Mouse (Mus musculus): ENCODE results near the gene Tmcc2.
A peak's percentile ranks its signal among the peaks of the same experiment; 100 is the strongest.

Gene Tmcc2

DNA sequence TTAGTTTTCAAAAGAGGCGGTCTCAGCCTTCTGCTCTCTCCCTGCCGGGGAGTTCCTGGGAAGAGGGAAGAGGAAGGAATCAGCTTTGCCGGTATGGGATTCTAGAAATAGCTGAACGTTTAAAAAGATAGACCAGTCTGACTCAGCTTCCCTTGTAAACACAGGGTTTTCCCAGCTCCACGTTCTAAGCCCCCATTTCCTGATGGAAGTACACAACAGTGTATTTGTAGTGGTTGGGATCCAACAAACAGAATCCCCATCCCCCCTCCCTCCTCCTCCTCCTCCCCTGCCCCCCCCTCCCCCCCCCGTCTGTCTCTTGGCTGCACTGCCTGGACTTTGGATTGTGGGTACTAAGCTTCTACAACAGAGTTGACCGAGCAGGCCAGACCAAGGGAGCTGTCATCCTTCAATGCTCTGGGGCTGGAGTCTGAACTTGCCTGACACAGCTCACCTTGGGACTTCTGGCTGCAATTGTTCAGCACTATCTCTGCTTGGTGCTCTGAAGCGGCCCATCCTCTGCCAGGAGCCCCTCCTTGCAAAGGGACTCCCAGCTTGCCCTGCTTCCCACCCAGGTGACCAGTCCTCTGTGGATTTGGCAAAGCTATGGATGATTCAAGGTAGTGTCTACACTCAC, 52.9 kb downstream of the Tmcc2 start:
- no peak for DNase-seq

DNA sequence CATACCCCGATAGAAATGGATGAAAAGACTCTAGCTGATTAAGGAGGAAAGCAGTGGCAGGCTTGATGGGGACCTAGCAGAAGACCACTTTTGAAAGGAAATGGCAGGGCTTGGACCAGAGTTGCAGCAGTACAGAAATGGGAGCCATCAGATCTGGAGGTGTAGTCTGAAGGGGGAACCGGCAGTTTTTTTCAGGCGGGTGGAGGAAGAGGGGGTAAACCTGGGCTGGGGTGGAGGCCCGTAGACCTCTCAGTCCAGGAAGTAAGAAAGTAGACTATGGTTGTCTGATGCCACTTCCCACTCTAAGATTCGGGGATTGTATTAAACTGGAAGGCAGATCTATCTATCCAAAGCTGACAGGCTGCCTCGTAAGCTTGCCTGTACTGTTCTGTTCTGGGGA, 54.2 kb downstream of the Tmcc2 start:
- DNase-seq, result no peak

DNA sequence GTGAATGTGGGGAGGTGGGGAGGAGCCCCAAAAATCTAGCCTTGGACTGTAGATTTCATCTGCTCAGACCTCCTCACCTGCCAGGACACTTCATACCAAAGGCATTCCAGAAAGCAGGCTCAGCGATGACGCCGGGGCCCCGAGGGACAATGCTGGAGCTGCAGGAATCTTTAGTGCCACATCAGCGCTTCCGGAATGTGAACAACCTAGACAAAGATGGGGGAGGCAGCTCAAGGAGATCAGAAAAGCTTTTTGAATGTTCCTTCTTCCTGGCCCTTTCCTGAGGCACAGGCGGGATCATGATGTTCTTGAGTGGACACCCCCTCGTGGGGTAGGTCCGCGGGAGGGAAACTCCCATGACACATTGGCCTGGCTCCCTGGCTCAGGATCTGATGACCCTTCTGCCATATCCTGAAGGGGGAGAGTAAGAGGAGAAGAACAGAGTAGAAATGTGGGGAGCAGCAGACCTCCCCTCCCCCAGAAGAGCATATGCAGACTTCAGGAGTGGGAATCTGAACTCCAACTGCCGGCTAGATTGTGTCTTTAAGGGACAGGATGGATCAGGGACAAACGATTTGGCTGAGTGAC, 55.6 kb downstream of the Tmcc2 start:
- DNase-seq, result no peak

DNA sequence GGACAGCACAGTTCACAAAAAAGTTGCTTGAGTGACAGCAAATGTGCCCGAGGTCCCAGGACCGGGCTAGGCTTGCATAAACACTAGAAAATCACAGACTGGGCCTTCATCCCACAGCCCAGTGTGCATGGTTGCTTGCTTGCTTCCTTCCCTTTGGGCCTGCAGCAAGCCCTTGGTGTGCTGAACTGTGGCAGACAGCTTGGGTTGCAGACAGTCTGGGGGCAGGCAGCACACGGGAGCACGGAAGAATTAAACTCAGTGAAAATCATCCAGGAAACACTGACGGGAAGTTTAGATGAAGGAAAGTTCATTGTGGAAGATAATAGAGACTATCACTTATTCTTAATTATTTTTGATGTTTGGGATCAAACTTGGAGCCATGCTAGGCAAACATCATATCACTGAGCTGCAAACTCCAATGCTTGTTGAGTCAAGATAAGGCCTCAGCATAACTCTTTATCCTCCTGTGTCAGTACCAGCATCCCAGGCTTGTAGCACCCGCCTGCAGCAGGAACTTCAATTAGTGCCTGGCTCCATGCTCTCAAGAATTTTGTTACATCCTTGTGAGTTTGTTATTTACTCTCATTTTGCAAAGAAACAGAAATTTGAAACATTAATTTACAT, 56.8 kb downstream of the Tmcc2 start:
- DNase-seq, result no peak

DNA sequence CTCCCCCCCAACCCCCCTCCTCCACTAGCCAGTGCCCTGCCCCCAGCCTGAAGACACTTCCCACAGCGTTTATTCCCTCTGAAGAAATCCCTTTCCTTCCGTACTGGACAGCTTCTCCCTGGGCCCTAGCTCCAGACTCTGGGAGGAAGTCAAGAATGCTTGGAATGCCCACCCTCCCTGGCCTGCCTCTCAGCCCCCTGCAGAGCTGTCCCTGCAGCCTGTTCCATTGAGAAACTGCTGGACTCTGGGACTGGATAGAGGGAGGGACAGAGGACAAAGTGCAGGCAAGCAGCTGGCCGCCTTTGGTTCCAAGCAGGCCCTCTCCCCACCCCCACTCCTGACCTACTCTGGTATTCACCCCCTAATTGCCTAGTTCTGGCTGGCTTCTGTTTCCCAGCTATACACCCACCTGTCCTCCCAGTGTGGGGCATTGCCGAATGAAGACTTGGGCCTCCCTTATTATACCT, 57.4 kb downstream of the Tmcc2 start:
- no peak for DNase-seq

DNA sequence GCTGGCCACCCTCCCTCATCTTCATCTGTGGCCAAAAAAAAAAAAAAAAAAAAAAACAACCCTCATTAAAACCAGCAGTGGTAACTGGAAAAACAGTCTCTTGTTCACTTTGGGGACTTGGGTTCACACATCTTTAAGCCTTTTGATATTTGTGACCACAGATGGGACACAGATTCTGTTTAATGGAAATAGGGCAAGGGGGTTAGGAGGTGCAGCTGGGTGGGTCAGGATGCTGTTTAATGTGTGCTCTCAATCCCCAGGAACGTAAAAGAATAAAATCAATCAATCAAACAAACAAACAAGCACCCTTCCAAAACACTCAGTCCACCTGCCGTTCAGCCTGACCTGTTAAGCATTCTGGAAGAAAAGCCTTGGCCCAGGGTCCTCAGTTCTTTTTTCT, 57.9 kb downstream of the Tmcc2 start:
- DNase-seq, result no peak

DNA sequence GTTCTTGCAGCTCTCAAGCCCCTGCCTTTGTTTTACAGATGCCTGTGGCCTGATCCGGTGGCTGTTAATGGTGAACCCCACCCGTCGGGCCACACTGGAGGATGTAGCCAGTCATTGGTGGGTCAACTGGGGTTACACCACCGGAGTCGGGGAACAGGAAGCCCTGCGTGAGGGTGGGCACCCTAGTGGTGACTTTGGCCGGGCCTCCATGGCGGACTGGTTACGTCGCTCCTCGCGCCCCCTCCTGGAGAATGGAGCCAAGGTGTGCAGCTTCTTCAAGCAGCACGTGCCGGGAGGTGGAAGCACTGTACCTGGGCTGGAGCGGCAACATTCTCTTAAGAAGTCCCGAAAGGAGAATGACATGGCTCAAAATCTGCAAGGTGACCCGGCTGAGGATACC, 59.8 kb downstream of the Tmcc2 start:
- DNase-seq, result no peak

DNA sequence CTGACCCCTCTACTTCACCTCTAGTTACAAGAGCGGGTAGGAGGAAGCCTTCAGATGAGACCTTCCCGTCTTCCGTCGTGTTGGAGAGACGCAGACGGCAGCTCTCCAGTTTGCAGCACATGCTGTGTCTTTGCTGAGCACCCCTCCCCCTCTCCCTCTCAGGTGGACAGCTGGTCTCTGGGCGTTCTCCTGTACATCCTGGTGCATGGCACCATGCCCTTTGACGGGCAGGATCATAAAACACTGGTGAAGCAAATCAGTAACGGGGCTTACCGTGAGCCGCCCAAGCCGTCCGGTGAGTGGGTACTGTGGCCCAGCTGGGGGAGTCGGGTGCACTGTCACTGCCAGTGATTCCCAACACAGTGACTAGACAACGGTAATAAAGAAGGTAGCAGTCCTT, 60.7 kb downstream of the Tmcc2 start:
- DNase-seq, result peak; percentile 57 to 62

DNA sequence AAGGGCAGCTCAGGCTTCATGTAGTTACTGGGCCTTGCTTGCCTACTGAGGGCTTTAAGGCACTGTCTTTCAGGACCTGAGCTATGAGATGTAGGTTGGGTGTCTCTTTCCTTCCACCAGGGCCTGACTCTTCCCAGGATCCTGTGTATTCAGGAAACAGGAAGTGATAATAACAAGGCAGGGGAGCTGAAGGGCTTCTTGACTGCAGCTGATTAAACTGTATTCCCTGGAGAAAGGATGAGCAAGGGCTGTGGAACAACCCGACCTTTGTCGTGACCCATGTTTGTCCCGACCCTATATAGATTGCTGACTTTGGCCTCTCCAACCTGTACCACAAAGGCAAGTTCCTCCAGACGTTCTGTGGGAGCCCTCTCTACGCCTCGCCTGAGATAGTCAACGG, 61.4 kb downstream of the Tmcc2 start:
- DNase-seq, result no peak

DNA sequence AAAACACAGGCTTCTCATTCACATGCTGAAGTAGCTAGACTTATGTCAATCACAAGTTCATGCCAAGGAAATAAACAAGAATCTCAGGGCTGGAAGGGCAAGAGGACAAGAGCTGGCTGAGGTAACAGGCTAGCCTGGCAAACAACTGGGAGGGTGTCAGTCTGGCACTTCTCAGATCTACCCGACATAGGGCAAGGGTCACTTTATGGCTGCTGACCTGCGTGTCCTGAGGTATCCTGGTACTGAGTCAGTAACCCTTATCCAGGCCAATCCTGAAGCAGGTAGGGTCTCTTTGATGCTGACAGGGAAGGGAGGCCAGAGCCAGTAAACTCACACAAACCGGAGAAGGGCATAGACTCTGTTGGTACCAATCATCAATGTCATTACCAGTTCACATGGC, 62.5 kb downstream of the Tmcc2 start:
- no peak for DNase-seq

DNA sequence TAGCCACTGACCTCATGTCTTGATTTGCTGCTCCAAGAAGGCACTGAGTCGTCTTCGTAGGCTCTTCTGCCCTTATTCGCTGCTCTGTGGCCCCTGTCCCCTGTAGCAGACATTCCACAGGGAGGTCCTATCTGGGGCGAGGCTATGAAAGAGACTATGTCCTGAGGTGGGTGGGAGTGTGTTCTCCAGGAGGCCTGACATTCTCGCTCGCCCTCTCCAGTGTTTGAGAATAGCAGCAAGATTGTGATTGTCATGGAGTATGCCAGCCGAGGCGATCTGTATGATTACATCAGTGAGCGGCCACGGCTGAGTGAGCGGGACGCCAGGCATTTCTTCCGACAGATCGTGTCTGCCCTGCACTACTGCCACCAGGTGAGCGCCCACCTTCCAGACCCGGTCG, 63.6 kb downstream of the Tmcc2 start:
- DNase-seq, result no peak

DNA sequence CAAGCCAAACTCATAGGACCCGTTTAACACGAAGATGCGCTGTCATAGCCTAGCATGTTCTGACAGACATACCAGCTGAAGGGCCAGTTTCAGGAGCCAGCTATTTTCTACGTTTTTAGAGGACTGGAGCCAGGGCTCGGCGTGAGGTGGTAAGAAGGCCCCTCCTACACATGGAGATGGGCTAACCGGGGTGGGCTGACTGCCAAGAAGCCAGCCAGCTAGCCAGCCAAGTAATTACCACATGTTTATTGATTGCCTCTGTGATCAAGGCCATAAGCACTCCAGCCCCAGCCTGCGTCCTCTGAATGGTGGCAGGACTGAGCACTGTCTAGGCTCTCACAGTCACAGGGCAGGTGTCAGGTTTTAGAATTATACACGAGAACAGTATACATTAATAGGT, 64.3 kb downstream of the Tmcc2 start:
- no peak for DNase-seq

DNA sequence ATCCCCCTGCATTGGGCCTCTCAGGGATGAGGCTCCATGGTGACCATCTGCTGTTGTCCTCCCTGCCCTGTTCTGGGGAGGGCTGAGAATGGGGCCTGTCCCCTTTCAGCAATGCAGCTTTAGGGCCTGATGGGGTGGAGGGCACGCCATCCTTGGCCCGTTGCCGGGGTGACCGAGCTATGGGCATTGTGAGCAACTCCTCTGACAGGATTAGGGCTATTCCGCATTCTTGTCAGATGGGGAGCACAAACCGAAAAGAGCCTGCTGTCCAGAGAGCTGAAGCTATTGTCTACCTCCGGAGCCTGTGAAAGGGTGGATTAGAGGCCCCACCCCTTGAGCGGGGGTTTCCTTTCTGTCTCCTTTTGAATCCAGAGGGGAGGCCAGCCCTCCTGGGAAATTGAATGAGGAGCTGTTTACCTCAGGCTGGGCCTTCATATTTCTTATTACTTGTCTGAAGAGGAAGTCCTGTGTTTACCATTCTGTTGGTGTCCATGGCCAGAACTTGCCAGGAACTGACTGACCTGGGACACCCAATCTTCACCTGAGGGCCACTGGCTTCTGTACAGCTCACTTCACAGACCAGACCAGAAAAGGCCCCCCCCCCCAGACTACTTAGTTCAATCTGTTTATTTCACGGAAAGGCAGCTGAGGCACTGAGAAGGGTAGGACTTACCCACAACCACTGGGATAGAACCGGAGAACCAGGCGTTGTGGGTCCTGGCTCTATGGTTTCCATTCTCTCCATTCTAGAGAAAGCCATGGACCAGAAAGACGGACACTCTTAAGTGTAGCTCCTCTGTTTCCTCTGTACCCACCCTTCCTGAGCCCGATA, 68.2 kb downstream of the Tmcc2 start:
- DNase-seq, result no peak

DNA sequence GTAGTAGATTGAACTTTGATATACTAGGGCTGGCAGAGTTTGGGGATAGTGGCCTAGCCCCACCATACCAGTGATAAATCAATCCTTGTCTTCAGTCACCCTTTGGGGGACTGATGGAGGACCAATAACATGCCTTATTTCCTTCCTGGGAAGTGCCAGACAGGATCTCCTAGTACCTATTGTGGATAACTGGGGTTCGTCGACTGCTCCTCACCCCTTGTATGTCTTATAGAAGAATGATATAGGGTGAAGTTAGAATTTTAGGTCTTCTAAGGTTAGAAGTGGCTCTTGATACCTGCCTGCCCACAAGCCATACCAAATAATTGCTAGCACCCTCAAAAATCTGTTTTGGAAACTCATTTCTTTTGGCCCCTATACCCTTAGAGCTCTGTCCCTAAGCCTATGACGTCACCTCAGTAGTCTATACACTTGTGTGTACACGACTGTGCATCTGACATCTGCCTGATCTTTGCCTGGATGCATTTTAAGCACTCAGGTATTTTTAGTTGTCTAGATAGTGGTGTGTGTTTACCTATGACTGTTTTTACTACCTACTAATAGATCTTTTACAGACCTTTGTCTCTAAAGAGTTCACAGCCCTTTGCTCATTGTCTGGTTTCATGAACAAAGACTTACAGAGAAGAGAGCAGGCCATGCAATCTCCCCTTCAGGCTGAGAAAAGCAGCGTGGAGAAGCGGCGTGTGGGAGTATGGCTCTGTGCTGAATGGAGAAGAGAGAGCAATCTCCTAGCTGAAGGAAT, 69.1 kb downstream of the Tmcc2 start:
- DNase-seq, result no peak

DNA sequence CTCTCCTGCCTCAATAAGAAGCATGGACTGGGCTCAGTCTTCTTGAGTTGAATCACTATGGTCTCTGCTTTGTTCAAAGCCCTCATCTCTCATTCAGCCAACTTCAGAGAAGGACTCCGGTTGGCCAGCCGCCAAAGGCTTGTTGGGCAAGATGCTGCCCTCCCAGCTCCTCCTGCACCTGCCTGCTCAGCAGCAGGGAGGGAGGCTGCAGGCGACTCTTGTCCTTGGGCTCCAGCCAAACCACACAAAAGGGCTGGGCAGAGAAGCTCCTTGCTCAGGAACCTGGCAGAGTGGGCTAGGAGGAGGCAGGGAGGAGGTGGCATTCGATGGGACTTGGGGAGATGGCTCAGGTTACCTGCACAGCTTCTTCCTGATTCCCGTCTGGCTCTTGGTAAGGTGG, 71.8 kb downstream of the Tmcc2 start:
- DNase-seq, result peak; percentile 76 to 79

DNA sequence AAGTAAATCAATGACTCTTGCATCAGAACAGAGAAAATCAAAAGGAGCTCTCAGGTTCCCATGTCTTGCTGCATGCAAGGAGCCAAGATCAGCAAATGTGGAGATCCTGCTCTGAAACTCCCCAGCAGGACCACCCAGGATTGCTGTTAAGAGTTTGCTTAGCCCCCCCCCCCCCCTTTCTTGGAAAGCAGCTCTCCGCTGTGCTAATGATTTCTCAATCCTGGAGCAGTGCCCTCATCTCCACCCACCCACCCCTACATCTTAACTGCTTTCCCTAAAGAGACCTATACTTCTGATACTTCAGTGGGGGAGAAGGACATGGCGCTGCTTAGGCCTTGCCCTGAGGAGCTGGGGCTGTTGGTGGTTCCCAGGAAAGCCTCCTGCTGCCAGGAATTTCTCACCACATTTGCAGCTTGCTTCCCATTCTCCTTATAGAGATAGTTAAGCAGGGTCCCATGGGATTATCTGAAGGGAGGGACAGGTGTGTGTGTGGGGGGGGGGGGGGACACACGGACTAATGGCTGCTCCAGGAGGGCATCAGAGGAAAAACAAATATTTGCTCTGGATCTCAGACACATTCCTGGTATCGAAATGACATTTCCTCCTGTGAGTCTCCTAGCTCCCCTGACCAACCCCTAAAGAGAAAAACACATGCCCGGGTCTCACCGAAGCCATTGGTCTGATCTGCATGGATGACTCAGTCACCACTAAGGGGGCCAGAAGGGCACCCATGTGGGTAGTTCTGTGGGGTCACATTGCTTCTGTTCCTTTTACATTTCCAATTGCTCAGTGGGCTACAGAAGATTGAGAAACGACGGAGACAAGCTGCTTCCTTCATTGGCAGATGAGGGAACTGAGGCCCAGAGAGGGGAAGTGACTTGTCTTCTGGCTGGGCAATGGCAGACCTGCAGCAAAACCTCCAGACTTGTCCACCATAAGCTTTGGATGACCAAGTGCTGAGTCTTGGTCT, 72.9 kb downstream of the Tmcc2 start:
- no peak for DNase-seq

DNA sequence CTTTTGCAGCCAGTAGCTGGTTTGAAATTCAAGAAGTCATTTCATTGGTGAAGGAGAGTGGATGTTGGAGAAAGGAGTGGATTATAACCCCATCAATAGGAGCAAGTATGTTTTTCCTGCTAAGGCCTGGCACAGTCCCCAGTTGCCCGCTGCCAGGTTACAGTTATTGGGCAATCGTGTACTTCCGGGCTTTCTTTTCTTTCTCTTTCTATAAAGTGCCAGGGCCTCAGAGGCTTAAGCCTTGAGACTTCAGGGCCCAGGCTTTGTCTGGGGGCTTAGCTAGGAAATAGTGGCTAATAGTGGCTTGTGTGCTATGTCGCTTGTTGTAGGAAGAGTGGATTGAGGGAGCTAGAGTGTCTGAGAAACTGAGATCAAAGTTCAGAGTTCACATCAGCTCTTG, 73.7 kb downstream of the Tmcc2 start:
- DNase-seq, result no peak

DNA sequence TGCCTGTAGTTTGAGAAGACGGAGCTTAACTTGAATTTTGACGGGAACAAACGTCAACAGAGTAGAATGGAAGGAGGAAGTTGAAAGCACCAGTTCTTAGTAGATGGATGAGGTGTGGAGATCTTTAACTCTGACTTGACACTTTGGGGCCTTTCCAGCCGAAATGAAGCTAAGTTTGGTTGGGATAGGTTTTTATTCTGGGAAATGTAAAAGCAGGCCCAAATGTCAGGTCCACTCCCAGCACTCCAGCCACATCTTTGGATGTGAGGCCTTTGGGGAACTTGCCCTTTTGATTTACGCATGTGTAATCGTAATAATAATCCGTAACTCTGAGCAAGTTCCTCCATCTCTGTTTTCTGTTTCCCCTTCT, 74.5 kb downstream of the Tmcc2 start:
- DNase-seq, result no peak

DNA sequence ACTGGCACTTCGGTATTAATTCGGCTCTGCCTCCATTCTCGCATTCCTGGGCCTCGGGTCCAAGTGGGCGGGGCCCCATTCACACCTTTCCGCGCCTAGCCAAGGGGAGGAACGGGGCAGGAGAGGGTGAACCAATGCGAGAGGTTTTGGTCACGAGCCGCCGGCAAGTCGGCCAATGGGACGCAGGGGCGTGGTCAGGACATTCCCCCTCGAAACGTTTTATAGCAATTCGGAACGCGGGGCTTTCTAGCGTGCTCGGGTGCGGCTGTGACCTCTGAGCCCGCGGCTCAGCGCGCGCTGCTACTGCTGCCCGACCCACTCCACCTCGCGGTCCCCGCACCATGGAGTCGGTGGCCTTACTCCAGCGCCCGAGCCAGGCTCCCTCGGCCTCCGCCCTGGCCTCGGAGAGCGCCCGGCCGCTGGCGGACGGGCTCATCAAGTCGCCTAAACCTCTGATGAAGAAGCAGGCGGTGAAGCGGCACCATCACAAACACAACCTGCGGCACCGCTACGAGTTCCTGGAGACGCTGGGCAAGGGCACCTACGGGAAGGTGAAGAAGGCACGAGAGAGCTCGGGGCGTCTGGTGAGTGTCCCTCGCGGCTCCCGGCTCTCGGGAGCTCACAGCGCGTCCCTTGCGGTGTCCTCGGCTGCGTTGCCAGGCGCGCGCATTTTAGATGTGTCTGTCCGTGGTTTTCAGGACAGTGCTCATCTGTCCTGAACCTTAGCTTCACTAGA, 75.0 kb downstream of the Tmcc2 start, which contains the start of gene Nuak2:
TSS of gene Nuak2 (plus strand) at position 238 of the 736 bp plus-strand sequence.
- peak; percentile 82 to 87 for DNase-seq

DNA sequence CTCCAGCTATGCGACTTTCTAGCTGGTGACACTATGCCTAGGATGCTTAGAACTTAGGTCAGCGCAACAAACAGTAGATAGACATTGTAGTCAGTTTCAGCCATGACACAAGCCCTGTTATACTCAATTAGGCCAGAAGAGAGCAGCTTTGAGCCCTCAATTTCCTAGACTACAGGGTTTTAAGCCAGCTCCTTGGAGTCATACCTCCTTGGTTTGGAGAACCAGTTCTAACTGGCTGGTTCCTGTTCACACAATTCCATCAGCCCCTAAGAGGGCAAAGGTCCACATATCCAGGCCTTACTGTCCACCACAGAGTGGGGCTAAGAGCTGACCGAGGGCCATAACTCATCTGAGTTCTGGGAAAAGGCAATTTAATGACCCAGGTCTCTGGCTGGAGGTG, 78.4 kb downstream of the Tmcc2 start:
- peak; percentile 60 to 75 for DNase-seq

DNA sequence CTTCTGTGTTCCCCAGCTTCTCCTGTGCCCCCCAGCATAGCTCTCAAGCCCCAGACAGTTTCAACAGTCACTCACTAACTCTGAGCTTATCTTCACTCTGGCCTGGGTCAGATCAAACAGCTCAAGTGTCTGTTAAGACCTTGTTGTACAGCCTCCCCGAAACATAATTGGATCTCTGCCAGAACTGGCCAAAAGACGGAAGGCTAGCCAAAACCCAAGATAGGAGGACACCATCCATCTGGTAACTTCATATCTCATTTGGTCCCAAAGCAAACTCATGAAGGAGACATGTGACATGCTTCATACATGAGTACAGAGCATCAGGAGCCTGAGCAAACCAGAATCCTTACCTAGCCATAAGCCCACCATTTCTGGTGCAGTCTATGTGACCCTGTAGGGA, 79.0 kb downstream of the Tmcc2 start:
- no peak for DNase-seq
